Mouse (Mus musculus) hematopoietic multipotent progenitor cell, adult 10-12 weeks (in vitro differentiated cells): ENCODE data around the gene Zfp950. TPM values are rescaled to one million over a fixed set of nuclear protein-coding genes. Genes with fewer than 3 reads are reported as not detected.

Source experiments
- polyA plus RNA-seq: library from polyadenylated mRNA; stranded (reverse); fragments of >175 nt; gene quantifications from 2 replicates; pipeline ENCODE4 v1.2.3, GENCODE M21; 2012; ENCODE audit warnings: low replicate concordance

Zfp950 gene
- 1.6 and 2.4 TPM in 2 replicates for polyA plus RNA-seq

GRCm38 (mm10) chr19:61140342-61141206 is at the start of gene Zfp950:
Zfp950 (minus strand) TSS chr19:61140840.

GRCm38 (mm10) chr19:61183590-61183989 is 43.0 kb upstream of the Zfp950 start, which contains the start of gene Gm6020:
Gm6020 (plus strand) TSS chr19:61183890.

GRCm38 (mm10) chr19:61175756-61176324 is 35.2 kb upstream of the Zfp950 start, which contains the start of gene Gm7102:
Gm7102 (minus strand) TSS chr19:61176309.

Other genes with a start within 250 kb of the Zfp950 start
- gene Gm7102, start 35.5 kb upstream of the Zfp950 start, polyA plus RNA-seq, result 0.13 TPM in 1 of 2 replicates, not detected in the other
- not detected in 2 replicates for gene Gm6020, start 43.0 kb upstream of the Zfp950 start, polyA plus RNA-seq
- gene Csf2ra, start 87.6 kb upstream of the Zfp950 start, polyA plus RNA-seq, result 168 and 595 TPM in 2 replicates
- not detected in 2 replicates for gene Gm21060, start 156.2 kb upstream of the Zfp950 start, polyA plus RNA-seq